Mouse (Mus musculus) cerebellum, adult 2 months (tissue): ENCODE results near the gene Has1.

Experiments
- CTCF ChIP-seq: fragments of 200-500 bp; IDR thresholded peaks from 2 replicates; pipeline ENCODE4 v1.5.1; 2011; ENCODE audit warnings: low read depth, mild to moderate bottlenecking, control low read depth, low read length, moderate library complexity, borderline replicate concordance; ENCODE audit not compliant: insufficient read depth
- POLR2A ChIP-seq: fragments of 200-500 bp; IDR thresholded peaks from 2 replicates; pipeline ENCODE4 v1.6.1; 2011; ENCODE audit warnings: low read length, control low read depth, borderline replicate concordance; ENCODE audit not compliant: insufficient read depth

DNA sequence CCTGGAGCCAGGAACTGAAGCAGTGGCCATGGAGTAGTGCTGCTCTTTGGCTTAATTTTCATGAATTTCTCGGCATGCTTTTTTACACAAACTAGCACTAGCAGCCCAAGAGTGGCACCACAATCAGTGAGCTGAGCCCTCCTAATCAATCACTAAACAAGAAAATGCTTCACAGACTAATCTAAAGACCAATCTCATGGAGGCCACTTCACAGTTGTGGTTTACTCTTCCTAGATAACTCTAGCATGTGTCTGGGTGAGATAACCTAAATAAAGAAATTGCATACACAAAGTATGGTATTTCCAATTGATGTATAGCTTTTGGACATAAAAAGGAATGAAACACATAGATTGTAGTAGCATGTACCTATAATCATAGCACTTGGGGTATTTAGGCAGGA, 24.3 kb upstream of the Has1 start:
- TF ChIP-seq CTCF: no peak
- no peak for TF ChIP-seq POLR2A
